Mouse (Mus musculus): ENCODE data around the gene Flnc.

Flnc gene

DNA sequence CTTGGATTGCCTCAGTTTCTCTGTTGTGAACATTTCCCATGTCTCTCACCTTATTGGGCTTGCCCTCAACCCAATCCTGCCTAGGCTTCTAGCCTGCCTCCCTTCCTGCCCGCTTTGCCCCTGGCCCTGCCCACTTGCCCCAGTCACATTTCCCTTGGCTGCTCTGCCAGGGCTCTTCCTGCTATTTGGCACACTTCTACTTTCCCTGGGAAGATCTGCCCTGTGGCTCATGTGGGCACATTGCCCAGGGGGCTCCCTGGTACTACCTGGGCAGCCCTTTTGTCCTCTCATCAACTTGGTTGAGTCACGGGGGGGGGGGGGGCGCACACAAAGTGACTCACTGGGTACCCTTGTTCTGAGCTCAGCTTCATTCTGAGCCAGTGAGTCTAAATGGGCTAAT, 900 bp upstream of the Flnc start:
- WGBS: 52% methylated on average over 3 of the region's 3 CpGs

- 34% methylated on average over 27 of the region's 27 CpGs for WGBS
These were observed 1.0 kb downstream of the Flnc start for GRCm38 (mm10) chr6:29433804-29434795.

DNA sequence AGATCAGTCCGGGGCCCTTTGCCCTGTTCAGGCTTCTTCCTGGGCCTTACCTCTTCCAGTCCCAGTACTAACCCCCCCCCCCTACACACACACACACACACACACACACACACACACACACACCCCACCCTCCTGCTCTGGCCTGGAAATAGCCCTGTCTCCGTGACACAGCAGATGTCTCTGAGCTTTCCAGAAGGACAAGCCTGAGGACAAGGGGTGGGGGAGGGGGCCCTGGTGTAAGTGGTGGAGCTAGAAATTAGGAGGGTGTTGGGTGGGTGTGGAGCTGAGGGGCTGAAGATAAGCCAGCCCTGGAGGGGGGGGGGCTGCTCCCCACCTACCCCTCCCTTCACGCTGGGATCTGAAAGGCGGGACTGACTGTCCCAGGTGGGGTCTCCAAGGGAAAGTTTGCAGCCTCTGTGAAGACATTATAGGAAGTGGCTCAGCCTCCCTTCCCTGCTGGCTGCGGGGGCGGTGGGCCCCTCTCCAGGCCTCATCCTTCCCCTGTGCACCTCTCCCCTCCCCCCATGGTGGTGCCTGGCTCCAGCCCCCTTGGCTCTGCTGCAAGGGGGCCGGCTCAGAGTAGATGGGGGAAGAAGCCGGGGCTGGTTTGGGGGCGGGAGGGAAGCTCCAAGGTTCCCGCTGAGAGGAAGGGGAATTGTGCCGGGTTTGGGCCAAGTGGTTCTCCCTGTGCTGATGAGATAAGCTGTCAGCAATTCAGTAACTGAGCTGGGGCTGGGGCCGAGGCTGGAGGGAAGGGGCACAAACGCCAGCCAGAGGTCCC, 2.0 kb downstream of the Flnc start:
- 28% methylated on average over 13 of the region's 13 CpGs for WGBS

GRCm38 (mm10) chr6:29435940-29436451, 2.9 kb downstream of the Flnc start:
- 41% methylated on average over 6 of the region's 6 CpGs for WGBS

DNA sequence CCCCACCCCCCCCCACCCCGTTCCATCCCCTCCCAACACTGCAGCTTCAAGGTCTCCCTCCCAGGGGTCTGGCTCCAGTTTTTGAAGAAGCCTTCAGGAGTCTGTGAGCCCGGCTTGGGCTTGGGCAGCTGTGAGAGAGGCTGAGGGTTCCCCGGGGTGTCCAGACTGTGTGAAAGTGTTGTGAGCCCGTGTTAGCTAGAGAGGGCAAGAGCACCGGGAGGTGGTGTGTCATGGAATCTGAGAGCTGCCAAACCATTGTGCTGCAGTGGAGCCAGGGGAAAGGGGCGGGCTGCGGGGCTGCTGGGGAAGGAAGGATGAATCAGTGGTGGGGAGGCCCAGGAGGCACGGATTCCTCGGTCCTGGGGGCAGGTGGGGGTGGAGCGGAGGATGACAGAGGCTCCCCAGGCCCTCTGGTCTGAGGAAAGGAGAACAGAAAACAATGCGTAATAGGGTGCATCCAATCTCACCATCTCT, 3.4 kb downstream of the Flnc start:
- 31% methylated on average over 11 of the region's 11 CpGs for WGBS

DNA sequence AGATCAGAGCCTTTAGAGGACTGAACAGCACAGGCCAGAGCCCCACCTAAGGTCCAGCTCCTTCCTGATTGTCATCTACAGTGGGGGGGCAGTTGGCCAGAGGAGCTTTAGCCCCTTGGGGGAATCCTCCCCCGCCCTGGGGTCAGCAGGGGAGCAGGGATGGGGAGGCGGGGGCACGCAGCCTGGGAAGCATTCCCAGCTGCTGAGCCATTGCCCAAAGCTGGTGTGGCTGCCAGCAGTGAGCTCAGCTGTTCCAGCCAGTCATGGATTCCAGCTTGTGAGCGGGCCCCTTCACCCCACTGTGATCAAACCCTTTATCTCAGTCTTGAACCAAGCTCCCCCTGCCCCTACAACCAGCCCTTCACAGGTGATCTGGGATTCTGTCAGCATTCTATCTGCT, 6.2 kb downstream of the Flnc start:
- WGBS: 69% methylated on average over 4 of the region's 4 CpGs

- 82% methylated on average over 6 of the region's 6 CpGs for WGBS
These were observed 6.7 kb downstream of the Flnc start for GRCm38 (mm10) chr6:29439789-29440188.

DNA sequence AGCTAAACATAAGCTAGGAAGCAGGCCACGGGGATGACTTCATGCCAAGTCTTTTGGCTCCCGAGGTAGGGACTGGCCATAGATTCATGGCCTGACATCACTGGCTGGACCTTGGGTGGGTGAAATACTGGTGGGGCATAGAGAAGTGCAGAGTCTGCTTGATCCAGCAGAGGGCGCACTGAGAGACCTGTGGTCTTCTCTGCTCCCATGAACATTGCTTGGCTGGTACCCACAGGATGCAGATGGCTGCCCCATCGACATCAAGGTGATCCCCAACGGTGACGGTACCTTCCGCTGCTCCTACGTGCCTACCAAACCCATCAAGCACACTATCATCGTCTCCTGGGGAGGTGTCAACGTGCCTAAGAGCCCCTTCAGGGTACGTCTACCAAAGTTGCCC, 11.7 kb downstream of the Flnc start:
- WGBS: 79% methylated on average over 11 of the region's 11 CpGs

GRCm38 (mm10) chr6:29445354-29445753, 12.3 kb downstream of the Flnc start:
- 94% methylated on average over 7 of the region's 7 CpGs for WGBS

- 44% methylated on average over 4 of the region's 4 CpGs for WGBS
These were observed 16.8 kb downstream of the Flnc start for GRCm38 (mm10) chr6:29449858-29450257.

DNA sequence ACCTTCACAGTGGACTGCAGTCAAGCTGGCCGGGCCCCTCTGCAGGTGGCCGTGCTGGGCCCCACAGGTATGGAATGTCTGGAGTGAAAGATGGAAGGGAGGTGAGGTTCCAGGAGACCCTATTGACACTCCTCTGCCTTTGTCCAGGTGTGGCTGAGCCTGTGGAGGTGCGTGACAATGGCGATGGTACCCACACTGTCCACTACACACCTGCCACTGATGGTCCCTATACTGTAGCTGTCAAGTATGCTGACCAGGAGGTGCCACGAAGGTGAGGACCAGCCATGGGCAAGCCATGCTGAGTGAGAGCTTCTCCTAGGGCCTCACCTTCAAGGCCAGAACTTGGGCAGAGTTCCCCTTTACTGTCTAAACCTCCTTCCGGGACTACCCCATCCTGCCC, 17.6 kb downstream of the Flnc start:
- 94% methylated on average over 6 of the region's 6 CpGs for whole genome bisulfite sequencing

DNA sequence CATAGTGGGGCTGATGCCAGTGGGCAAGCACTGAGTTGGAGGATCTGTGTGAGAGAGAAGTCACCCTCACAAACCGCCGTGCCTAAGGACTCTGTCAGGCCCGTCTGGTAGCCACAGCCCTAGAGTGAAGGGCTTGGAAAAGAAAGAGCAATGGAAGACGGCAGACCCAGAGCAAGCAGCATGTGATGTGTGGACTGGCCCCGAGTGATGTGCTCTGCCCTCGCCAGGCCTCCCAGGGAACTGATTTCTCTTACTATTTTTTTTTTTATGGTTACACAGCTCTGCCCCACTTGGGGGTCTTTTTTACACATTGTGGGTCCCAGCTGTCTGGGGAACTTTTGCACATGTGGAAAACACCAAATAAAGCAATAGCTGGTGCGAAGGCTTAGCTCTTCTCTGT, 28.4 kb downstream of the Flnc start:
- WGBS: 69% methylated on average over 7 of the region's 7 CpGs

DNA sequence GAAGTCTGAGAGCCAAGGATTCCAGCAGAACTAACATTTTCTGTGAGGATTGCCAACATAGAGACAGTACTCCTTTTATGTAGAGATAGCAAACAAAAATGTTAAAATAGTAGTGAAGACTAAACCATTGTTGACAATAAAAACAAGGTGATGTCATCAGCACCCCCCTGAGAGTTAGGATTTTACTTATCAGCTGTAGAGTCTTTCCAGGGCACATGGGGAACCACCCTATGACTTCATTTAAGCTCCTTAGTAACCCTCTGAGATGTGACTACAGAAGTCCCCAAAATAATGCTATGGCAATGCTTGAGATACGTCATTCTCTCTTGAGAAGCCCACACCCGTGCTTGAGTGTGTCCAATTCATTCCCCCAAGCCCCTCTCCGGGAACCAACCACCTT, 30.3 kb downstream of the Flnc start:
- WGBS: 89% methylated on average over 3 of the region's 3 CpGs

DNA sequence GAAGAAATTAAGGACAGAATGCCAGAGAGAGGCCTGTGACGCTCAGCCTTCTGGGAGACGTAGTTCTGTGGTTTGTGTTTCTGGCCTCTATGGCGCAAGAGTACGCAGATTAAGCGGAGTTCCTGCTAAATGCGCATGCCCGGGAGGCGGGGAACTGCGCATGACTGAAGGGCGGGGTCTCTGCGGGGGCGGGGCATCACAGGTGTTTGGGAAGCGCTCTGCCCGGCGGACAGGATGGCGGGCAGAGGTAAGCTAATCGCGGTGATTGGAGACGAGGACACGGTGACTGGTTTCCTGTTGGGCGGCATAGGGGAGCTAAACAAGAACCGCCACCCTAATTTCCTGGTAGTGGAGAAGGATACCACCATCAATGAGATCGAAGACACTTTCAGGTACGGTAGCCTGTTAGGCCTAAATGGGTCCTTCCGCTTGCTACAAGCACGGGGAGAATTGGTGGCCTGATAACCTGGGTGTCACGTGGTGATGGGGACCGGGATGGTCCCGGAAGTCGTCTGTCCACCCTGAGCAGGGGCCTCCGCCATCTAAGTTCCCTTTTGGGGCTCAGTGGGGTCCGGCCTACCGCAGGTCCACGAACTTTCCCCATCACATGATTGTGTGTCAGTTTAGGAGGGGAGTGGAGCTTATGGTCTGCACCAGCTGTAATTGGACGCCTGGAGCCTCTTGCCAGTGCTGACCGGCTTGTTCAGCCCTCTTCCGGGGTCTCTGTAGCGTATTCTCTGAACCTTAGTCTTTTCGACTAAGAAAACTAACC, 34.7 kb downstream of the Flnc start, which contains the start of gene Atp6v1f:
Atp6v1f (plus strand) TSS at position 136 of the 772 bp plus-strand sequence.
- WGBS: under 1% methylated on average over 39 of the region's 39 CpGs

GRCm38 (mm10) chr6:29468851-29469250, 35.8 kb downstream of the Flnc start:
- WGBS: 84% methylated on average over 3 of the region's 3 CpGs

DNA sequence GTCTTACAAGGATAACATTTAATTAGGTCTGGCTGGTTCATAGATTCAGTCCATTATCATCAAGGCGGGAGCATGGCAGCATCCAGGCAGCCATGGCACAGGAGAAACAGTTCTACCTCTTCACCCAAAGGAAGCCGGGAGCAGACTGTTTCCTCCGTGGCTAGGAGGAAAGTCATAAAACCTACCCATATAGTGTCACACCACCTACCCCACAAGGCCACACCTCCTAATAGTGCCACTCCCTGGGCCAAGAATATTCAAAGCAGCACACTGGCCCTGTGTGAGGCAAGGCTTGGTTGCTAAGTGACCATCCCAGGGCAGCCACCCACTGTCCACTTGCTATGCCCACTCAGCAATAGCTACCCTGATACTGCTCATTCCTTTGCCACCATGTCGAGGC, 38.1 kb downstream of the Flnc start, which contains the start of gene Atp6v1fnb:
Atp6v1fnb (plus strand) TSS at position 301 of the 400 bp plus-strand sequence.
- 95% methylated on average over 4 of the region's 4 CpGs for WGBS

DNA sequence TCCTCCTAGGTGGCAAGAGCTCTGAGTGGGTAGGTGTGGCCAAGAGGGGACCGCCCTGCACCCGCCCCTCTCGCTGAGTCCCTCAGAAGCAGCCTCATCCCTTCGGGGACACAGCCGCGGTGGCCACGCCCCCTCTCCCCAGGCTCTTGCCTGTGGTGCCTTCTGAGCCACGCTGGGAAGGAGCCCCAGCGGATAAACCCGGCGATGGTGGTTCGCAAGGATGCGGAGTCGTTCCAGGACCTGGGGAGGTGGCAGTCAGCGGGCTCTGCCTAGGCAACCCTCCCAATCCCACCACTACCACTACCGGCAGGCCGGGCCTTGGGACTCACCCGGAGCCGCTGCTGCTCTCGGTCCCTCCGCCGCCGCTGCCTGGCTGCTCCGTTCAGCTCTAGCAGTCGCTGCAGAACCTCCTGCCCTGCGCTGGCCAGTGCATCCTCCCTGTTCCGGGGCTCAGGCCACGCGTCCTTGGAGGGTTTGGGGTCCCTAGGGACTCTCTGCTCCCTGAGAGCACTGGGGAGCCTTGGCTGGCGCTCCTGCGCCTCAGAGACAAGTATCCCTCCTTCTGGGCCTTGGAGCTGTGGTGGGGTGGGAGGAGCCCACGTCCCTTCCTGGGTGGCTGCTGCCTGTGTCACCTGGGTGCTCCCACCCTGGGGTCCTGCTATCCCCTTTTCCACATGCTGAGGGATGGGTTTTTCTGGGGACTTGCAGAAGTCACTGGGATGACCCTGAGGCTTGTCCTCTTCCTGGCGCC, 41.1 kb downstream of the Flnc start:
- 7% methylated on average over 33 of the region's 33 CpGs for WGBS

DNA sequence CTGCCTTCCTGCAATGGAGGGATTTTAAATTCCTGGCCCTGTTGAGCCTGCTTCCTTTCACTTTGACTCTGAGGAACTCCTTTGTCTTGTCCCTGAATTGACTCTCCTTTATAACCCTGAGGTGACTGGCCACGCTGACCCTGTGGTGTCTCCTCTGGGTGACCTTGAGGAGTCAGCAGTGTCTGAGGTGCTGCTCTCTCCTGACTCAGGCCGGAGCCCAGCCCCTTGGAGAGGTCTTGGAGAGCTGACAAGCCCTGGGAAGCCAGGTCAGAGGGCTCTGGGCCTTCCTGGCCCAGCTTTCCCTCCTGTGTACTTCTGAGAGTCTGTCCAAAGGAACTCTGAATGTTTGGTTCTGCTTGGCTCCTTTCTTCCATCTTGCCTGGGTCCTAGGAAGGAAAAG, 41.7 kb downstream of the Flnc start:
- 74% methylated on average over 2 of the region's 2 CpGs for WGBS

- WGBS: 95% methylated on average over 13 of the region's 13 CpGs
These were observed 49.6 kb downstream of the Flnc start for GRCm38 (mm10) chr6:29482691-29483090.

DNA sequence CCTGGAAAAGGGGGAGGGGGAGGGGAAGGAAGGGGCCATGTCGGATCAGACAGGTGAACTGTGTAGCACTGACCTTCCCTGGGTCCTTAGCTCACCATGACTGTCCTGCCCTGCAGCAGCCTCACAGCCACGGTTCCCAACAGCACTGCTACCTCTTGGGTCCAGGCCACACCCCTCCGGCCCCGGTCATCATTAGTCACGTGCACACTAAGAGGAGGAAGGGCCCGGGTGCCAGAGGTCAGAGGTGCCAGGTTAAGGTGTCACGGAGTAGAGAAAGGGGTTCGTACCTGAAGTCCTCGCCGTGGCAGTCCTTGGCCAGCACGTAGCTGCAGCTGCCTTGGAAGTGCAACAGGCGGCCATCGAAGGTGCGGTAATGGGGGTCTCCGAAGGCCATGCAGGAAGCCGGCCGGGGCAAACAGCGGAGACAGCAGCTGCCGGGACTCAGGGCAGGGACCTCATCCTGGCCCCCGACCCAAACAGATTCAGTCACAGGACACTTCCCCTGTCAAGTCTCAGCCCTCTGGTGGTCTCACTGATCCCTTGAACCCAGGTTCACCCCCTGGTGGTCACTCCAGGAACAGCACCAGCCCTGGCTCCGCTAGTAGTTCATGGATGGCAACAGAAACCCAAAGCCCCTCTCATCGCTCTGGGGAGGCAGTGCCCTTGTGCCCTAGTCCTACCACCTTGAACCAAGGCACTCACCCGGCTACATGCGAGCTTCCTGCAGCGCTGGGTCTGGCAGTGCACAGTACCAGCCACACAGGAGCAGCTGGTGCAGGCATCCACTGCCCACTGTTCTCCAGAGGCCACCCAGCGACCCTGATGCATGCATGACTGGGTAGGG, 51.9 kb downstream of the Flnc start:
- WGBS: 25% methylated on average over 26 of the region's 26 CpGs

All from cerebral cortex, adult 2 months (tissue).